Mouse (Mus musculus) ES-E14 (cell line): ENCODE data around the gene Cacna1g. TPM values are rescaled to one million over a fixed set of nuclear protein-coding genes. Genes with fewer than 3 reads are reported as not detected.

Experiments
- DNase-seq: peaks from one replicate; pipeline ENCODE4 v3.0.0-alpha.2; 2013; ENCODE audit warnings: low read depth, low spot score
- H3K27ac ChIP-seq: 2 replicates; pipeline ENCODE4 v1.5.1; 2012; ENCODE audit warnings: low read depth, mild to moderate bottlenecking, low read length, moderate library complexity, mixed read lengths; ENCODE audit not compliant: poor library complexity, insufficient read depth, severe bottlenecking
- H3K36me3 ChIP-seq: 2 replicates; pipeline ENCODE4 v1.6.1; 2012; ENCODE audit warnings: mild to moderate bottlenecking, low read length, moderate library complexity, mixed read lengths; ENCODE audit not compliant: control insufficient read depth, poor library complexity, insufficient read depth, severe bottlenecking
- H3K4me1 ChIP-seq, 2 experiments: fragments of 150-350 bp in 1 of 2; sonication (generic) in 1 of 2; 2 replicates each; pipeline ENCODE4 v1.6.1; 2012; ENCODE audit warnings: low read length in 2 of 2, mild to moderate bottlenecking in 1 of 2, mixed read lengths in 1 of 2; ENCODE audit not compliant: control insufficient read depth in 2 of 2, insufficient read depth in 2 of 2, poor library complexity in 1 of 2
- H3K4me3 ChIP-seq, 2 experiments: fragments of 150-350 bp in 1 of 2; sonication (generic) in 1 of 2; 2 replicates each; pipeline ENCODE4 v1.5.1; 2012; ENCODE audit warnings: low read length in 2 of 2, low read depth in 1 of 2, mild to moderate bottlenecking in 1 of 2, mixed read lengths in 1 of 2; ENCODE audit not compliant: insufficient read depth in 1 of 2, poor library complexity in 1 of 2, severe bottlenecking in 1 of 2
- H3K9ac ChIP-seq: 2 replicates; pipeline ENCODE4 v1.6.1; 2012; ENCODE audit warnings: low read depth, mild to moderate bottlenecking, low read length, mixed read lengths; ENCODE audit not compliant: poor library complexity, insufficient read depth, severe bottlenecking
- H3K9me3 ChIP-seq: fragments of 150-350 bp; sonication (generic); 2 replicates; pipeline ENCODE4 v1.6.1; 2012; ENCODE audit warnings: low read depth, mild to moderate bottlenecking, low read length; ENCODE audit not compliant: control insufficient read depth, insufficient read depth
- CHD2 ChIP-seq: IDR thresholded peaks from 2 replicates; pipeline ENCODE4 v1.6.1; 2014; ENCODE audit warnings: mild to moderate bottlenecking, low read depth, low read length, inconsistent platforms
- HCFC1 ChIP-seq: IDR thresholded peaks from 2 replicates; pipeline ENCODE4 v1.6.1; 2012; ENCODE audit warnings: low read length, inconsistent platforms, borderline replicate concordance; ENCODE audit not compliant: insufficient read depth
- MAFK ChIP-seq: IDR thresholded peaks from 2 replicates; pipeline ENCODE4 v1.6.1; 2014; ENCODE audit warnings: mild to moderate bottlenecking, low read depth, low read length, inconsistent platforms; ENCODE audit not compliant: insufficient read depth
- ZC3H11A ChIP-seq: IDR thresholded peaks from 2 replicates; pipeline ENCODE4 v1.6.1; 2012; ENCODE audit warnings: low read depth, mild to moderate bottlenecking, inconsistent platforms, low read length, borderline replicate concordance
- ZNF384 ChIP-seq: IDR thresholded peaks from 2 replicates; pipeline ENCODE4 v1.6.1; 2012; ENCODE audit warnings: low read depth, low read length, inconsistent platforms
- in situ Hi-C, 2 experiments: fragments of 600-800 bp; cut with MboI; formaldehyde crosslinking; loops; one replicate each; pipeline ENCODE4 v1.15.1; 2025; ENCODE audit warnings: low sequenced_read_pairs in 2 of 2, inconsistent platforms in 1 of 2; ENCODE audit not compliant: unreplicated experiment in 2 of 2
- total RNA-seq: library from RNA; depleted of rRNA; stranded (reverse); fragments of 300-350 nt; gene quantifications from 2 replicates; pipeline ENCODE4 v1.2.3, GENCODE M21; 2012

Gene Cacna1g
- total RNA-seq, 1 experiment, result 2.2 TPM

DNA sequence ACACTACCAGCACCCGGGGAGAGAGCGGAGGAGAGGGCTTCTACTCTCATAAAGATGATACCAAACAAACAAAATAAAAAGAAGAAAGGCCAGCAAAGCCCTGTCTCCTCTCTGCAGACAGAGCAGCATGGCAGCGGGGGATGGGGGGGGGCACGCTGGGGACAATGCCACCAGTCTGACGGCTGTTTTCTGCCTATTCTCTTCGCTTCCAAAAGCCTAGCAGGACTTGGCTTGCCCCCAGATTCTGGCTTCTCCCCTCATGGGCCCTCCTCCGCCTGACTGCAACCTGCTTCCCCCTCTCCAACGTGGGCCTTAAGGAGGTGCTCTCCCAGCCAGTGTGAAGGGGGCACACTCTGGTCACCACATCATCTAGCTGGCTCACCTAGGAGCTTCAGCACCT lies 60.5 kb downstream of the Cacna1g start:
- Histone ChIP-seq H3K4me1 (peaks cover 0 to 4% of the 10 kb centered on the region in 2 experiments; a peak in 1 of 4 replicates), H3K4me3 (no peak overlapping the region), H3K36me3 (no peaks in the 10 kb centered on the region), H3K9ac (no peak overlapping the region), H3K9me3 (no peaks in the 10 kb centered on the region), H3K27ac (no peak overlapping the region)
- DNase-seq, result no peak
- in situ Hi-C loops, result no loop called here
- TF ChIP-seq MAFK, result no peak
- no peak for TF ChIP-seq HCFC1
- TF ChIP-seq ZC3H11A, result no peak
- no peak for TF ChIP-seq CHD2
- no peak for TF ChIP-seq ZNF384

DNA sequence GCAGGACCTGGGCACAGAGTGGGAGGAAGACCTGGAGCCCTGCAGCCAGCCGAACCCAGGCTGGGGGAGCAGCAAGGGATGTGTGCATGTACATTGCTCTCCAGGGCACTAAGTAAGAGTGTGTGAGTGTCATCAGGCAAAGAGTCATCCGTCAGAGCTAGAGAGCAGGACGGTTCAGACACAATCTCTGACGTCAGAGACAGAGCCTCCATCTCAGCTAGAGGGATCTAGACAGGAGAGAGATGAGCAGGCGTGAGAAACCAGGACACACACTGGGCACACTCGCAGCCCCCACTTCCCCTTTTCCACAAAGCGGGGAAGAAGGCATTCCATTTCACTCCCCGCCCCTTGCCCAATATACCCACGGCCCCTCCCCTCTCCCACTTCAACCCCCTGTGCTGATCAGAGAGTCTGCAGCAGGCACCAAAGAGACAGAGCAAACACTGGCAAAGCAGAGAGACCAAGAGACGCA lies 61.0 kb downstream of the Cacna1g start:
- Histone ChIP-seq H3K36me3 (no peaks in the 10 kb centered on the region), H3K4me3 (no peak overlapping the region), H3K9me3 (no peaks in the 10 kb centered on the region), H3K27ac (no peak overlapping the region), H3K9ac (no peak overlapping the region), H3K4me1 (peaks cover 0 to 4% of the 10 kb centered on the region in 2 experiments; a peak in 1 of 4 replicates)
- DNase-seq, result no peak
- in situ Hi-C loops, result no loop called here
- TF ChIP-seq HCFC1, result no peak
- no peak for TF ChIP-seq MAFK
- TF ChIP-seq CHD2, result no peak
- no peak for TF ChIP-seq ZC3H11A
- no peak for TF ChIP-seq ZNF384

DNA sequence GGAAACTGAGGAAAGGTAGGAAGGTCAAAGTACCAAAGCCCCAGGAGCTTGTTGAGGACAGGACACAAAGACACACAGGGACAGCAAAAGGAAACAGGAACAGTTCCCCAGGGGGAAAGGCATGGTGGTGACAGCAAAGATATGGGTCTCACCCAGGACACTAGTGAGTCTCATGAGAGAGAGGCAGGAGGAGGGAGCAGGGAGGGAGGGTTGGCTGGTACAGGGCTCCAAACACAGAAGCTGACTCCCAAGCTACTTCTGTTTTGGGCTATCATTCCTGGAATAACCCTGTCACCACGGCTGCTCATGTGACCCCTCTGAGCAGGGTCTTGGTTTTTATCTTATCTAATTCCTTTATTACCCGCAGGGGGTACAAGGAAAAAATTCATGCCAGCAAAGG lies 61.4 kb downstream of the Cacna1g start:
- in situ Hi-C loops, result no loop called here
- no peak for DNase-seq
- H3K36me3 ChIP-seq, result no peaks in the 10 kb centered on the region
- H3K4me1 ChIP-seq, result peaks cover 0 to 4% of the 10 kb centered on the region in 2 experiments; a peak in 1 of 4 replicates
- no peak overlapping the region for H3K9ac ChIP-seq
- H3K27ac ChIP-seq, result no peak overlapping the region
- no peak overlapping the region for H3K4me3 ChIP-seq
- TF ChIP-seq HCFC1 (no peak), ZNF384 (no peak), CHD2 (no peak), ZC3H11A (no peak), MAFK (no peak)
- no peaks in the 10 kb centered on the region for H3K9me3 ChIP-seq

DNA sequence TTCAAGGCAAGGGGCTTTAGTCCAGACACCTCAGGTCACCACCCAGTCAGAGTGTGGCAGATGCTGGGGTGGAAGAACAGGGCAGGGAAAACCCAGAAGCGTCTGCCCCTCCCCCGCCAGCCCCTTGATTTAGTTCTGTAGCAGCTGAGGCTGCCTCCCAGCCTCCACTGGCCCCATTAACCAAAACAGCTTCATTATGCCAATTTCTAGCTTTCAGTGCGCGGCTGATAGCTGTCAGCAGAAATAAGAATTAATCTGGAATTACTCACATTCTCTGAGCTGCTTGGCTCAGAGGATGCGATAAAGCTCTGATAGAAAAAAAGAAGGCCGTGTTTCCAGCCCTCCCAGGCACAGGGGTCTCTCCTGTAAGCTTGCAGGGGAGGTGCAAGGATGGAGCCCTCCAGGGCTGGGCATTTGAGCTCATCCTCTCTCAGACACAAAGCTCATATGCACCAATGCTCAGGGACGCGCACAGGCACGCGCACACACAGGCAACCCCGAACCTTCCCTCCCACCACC lies 66.1 kb downstream of the Cacna1g start:
- H3K27ac ChIP-seq, result no peak overlapping the region
- in situ Hi-C loops, result no loop called here
- no peaks in the 10 kb centered on the region for H3K36me3 ChIP-seq
- H3K4me1 ChIP-seq, result peaks cover 2 to 4% of the 10 kb centered on the region in 2 experiments; a peak in 1 of 4 replicates
- H3K4me3 ChIP-seq, result no peak overlapping the region
- H3K9me3 ChIP-seq, result no peaks in the 10 kb centered on the region
- DNase-seq, result no peak
- H3K9ac ChIP-seq, result no peak overlapping the region
- no peak for TF ChIP-seq MAFK
- TF ChIP-seq ZNF384, result no peak
- TF ChIP-seq CHD2, result no peak
- no peak for TF ChIP-seq HCFC1
- TF ChIP-seq ZC3H11A, result no peak

DNA sequence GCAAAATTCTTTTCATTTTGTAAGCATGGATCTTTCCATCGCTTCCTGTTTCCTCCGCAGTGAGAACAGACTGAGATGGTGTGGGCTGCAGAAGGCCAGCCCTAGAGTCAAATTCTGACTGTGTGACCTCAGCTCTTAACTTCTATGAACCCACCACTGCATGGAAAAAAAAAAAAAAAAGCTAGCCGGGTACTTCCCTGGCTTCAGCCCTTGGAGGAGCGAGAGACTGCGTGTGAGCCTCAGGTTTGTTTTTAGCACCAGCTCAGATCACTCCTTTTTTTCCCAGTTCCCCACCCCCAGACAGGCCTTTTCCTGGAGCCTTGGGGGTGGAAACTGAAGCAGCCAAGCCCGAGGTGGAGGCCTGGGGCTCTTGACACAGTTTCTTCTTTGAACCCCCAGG lies 68.7 kb downstream of the Cacna1g start:
- peaks cover 2% of the 10 kb centered on the region in 2 experiments; a peak in 1 of 4 replicates for H3K4me1 ChIP-seq
- H3K27ac ChIP-seq, result no peak overlapping the region
- DNase-seq, result no peak
- TF ChIP-seq CHD2 (no peak), MAFK (no peak), HCFC1 (no peak), ZNF384 (no peak), ZC3H11A (no peak)
- H3K36me3 ChIP-seq, result no peaks in the 10 kb centered on the region
- in situ Hi-C loops, result no loop called here
- H3K4me3 ChIP-seq, result no peak overlapping the region
- H3K9me3 ChIP-seq, result no peaks in the 10 kb centered on the region
- no peak overlapping the region for H3K9ac ChIP-seq
